Mouse (Mus musculus) brain, embryonic 18.5 days (tissue): Measurements from ENCODE around the gene Zfp473.
"Not testable (repeated sequence)": the region's sequence is repeated elsewhere in the genome, so short reads cannot be mapped to it uniquely, and the experiment has no call there.

Experiments used
- DNase-seq: peaks from one replicate; pipeline ENCODE4 v3.0.0-alpha.2; 2012; ENCODE audit warnings: low read depth, low spot score

Zfp473 gene

DNA sequence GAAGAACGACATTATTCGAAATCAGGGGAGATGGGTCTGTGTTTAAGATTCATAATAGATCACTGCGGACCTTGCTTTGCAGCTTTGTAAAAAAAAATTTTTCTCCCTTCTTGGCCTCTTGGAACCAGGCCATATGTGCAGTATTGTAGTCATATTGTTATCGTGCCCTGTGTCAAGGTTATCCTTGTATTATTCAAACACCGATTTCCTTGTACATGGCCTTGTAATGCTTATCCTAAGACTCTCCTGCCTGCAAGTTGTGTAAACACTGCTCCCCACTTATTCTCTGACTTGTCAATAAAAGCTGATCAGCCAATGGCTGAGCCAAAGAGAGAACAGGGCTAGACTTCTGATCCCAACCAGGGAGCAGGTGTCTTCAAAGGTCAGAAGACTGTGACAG lies 28.8 kb downstream of the Zfp473 start:
- no peak for DNase-seq

GRCm38 (mm10) chr7:44709881-44710280 lies 41.0 kb downstream of the Zfp473 start:
- DNase-seq, result no peak

DNA sequence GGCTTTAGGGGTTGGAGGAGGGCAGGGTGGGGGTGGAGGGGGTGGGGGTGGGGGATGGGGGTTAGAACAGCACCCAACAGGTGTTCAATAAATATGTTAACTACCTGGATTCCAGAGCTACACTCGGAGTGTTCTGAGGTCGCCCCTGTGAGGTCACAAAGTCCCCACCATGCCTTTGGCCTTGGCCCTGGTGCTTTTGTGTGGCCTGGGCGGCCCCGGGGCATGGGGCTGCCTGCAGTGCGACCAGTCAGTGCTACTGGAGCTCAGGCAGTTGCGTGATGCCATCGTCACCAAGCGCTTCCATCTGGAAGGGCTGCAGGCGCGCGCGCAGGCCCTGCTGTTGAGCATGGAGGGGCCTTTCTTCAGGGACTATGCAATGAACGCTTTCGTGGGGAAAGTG lies 42.3 kb downstream of the Zfp473 start, which contains the start of gene Izumo2:
TSS of gene Izumo2 (plus strand) at position 169 of the 400 bp plus-strand sequence.
- DNase-seq, result no peak

- not testable (repeated sequence) for DNase-seq
Observed at GRCm38 (mm10) chr7:44708093-44708492, 42.8 kb downstream of the Zfp473 start.

- no peak for DNase-seq
Observed at GRCm38 (mm10) chr7:44707169-44707675, 43.6 kb downstream of the Zfp473 start.

GRCm38 (mm10) chr7:44706322-44706721 lies 44.5 kb downstream of the Zfp473 start:
- DNase-seq, result no peak

- DNase-seq, result no peak
Observed at GRCm38 (mm10) chr7:44705086-44705485, 45.8 kb downstream of the Zfp473 start.

DNA sequence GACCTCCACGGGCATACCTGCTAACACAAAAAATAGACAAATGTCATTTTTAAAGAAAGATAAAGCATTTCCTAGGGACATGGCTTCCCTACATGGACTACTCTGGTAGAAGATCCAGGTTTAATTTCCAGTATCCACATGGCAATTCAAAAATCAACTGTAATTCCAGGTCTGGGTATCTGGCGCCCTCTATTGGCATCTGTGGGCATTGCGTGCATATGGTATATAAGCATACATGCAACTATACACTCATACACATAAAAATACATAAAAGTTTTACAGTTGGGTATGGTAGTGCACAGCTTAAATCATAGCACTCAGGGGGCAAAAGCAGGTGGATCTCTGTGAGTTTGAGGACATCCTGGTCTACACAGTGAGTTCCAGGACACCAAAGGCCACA lies 46.5 kb downstream of the Zfp473 start:
- no peak for DNase-seq

GRCm38 (mm10) chr7:44702985-44703384 lies 47.9 kb downstream of the Zfp473 start:
- no peak for DNase-seq

DNA sequence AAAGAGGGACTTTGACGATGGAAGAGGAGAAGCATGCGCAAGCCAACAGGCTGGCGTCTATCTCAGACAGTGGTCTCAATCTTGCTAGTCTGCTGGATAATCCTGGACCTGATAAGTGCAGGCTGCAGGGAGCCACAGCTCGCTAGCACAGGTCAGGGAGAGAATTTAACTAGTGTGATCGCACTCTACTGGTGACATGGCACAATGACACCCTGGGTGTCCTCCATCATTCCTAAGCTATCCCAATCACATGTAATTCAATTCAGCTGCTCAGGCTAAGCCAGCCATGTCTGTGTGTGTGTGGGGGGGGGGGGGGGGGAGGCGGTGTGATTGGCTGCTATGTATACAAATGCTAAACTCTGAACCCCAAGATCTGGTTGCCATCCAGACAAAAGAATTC lies 48.9 kb downstream of the Zfp473 start:
- no peak for DNase-seq

DNA sequence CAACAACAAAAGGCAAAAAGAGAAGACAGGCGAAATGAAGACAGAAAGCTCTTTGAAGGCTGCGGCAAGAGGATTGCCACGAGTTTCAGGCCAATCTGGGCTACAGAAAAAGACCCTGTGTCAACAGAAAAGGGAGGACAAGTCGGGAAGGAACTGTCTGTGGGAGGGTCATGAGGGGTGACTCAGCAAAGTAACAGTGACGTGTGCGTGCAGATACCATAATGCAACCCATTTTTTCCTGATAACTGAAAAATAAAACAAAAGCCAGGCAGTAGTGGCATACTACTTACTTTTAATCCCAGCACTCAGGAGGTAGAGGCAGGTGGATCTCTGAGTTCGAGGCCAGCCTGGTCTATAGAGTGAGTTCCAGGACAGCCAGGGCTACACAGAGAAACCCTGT lies 52.9 kb downstream of the Zfp473 start:
- DNase-seq, result no peak

DNA sequence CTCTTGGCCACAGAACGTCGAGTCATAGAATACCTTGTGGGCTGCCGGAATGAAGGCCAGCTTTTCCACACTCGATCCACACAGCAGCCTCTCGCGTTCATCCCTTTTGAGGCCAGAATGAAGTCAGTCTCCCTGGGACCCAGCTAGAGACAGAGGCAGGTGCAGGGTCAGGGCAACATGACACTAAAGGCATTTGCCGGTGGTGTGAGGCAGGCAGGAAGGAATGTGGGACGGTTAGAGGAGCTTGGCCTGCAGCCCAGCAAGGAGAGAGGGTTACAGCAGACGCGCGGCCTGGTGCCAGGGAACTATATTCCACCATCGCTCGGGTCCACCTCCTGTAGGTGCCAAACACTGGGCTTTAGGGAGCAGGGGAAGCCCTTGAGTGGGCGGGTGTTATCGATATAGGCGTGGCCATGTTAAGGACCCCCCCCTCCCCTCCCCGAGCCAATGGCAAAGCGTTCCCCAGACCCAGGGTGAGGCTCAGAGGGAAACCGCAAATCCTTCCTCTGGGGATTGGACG lies 53.6 kb downstream of the Zfp473 start:
- DNase-seq, result no peak

DNA sequence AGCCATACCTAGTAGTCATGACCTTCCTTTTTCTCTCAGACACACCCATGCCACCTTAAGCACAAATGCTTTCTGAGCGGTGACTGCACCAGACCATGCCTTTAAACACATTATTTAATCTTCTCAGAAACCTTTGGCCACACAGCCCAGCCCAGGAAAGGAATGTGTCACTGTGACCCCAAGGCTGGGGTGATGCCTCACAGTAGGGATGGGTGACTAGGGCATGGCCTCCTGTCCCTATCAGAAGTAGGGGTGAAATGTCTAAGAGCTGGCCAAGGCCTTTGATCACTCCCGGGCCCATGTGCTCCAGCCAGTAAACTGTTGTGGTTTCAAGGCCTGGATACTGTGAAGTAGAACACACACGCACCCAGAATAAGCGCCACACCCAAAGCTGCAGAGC lies 55.6 kb downstream of the Zfp473 start:
- DNase-seq, result no peak

DNA sequence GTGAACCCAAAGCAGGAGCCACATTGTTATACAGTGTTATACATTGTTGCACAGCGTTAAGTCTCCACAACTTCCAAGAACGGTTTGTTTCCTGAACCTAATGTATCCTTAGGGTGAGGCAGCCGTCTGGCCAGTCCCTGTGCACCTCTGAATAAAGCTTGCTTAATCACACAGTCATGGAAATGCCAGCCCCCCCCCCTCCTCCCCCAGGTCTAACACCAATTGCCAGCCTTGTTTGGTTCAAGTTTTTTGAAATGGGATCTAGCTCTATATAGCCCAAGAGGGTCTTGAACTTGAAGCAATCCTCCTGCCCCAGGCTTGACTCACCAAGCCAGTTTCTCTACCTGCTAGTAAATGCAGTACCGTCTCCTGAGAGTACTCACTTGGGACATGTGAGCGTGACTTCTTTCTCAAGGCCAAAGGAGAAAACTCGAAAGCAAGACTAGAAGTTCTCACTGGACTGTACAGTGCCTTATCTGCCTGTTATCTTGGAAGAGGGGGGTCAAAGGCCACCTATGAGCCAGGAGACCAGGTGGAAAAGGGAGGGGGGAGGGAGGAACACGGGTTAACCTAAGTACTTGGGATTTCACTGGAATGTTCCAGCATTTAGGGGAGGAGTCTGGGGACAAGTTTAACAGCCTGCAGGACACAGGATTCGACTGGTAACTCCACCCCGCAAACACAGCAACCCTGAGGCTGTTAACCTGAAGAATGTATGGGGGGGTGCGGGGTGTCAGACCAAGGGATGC lies 57.2 kb downstream of the Zfp473 start:
- DNase-seq, result no peak

DNA sequence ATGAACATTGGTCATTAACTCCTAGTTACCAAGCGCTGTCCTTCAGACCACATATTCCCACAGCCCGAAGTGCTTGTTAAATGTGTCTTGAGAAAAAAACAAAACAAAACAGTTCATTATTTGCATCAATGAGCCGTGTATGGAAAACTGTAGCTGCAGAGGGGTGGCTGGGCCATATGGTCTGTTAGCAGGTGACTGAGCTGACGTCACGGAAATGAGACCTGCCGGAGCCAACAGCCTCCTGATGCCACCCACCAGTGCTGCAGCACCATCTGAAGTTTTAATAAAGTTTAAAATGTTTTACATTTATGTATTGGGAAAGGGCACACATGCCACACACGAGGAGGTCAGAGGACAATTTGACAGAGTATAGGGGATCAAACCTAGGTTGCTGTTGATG lies 61.5 kb downstream of the Zfp473 start:
- no peak for DNase-seq

- no peak for DNase-seq
Observed at GRCm38 (mm10) chr7:44688890-44689289, 62.0 kb downstream of the Zfp473 start.

DNA sequence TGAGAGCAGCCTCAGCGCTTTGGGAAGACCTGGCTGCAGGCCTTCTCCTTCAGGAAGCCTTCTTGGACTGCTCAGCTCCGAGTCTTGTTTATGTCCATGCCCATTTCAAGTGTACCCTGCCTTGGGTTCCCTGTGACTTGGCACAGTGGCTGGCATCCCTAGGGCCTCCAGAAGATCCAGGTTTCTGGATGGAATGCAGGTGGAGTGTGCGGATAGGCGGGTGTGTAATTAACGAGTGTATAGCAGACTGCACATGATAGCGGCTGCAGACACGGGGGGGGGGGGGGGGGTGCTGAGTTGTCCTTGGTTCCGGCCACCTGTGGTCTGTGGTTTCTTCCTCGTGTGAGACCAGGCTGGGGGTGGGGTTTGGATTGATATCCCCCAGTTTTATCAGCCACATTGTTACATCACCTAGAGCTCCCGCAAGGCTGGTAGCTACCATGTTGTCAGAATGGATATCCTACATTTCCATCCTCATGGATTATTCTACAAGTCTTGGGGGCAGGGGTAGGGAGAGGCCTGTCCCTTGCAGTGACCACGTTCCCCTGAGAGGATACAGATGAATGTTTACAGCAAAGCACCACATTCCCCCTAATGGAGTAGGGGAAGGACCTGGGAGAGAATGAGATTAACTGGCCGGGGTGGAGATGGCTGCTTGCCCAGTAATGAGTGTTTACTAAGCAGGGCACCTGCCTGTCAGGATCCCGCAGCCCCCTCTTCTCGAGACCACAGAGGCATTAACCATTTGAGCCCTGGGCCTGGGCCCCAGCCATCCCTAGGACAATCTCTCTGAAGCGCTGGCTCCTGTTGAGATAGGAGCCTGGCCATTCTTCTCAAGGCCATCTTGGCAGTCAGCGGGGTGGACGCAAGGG lies 65.1 kb downstream of the Zfp473 start:
- no peak for DNase-seq

GRCm38 (mm10) chr7:44683656-44684055 lies 67.2 kb downstream of the Zfp473 start:
- DNase-seq, result no peak
